Mouse (Mus musculus) thymus, adult 18-20 months (tissue): Measurements from ENCODE around the gene Cdc42.

Experiments used
- DNase-seq, 2 experiments: peaks; one replicate each; pipeline ENCODE4 v3.0.0; 2022; ENCODE audit warnings: mixed read lengths in 2 of 2

The Cdc42 gene

DNA sequence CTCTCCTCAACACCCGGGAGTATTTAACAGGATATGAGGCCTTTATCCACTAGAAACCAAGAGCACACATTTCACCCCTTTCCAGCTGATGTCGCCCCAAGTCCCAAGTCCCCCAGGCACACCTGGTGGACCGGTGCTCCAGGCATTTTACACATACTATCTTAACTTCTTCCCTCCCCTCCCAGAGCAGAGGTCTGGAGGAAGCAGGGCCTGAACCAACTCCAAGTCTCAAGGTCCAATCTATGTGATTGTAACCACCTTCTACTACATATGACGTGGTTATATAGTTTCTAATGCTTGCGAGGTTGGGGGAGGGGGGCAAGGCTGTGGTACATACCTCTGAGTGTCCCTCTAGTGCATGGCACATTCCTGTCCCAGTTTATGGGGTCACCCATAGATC lies 75.4 kb downstream of the Cdc42 start:
- DNase-seq: no peak

DNA sequence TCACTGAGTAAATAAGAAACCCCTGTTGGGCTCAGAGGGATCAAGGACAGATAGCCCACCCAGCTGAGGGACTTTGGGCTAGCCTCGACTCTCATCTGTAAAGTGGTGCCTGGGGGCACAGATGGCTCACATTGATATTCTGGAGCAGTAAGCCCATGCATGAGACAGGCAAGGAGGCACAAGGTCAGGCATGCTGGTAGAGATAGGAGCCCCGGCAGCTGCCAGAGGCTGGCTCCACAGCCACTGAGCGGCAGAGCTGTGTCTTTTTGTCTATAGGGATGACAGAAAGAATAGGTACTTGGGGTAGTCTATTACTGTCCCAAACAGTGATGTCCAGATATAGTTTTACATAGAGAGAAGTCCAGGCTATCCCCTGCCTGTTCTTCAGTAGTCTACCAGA lies 76.2 kb downstream of the Cdc42 start:
- DNase-seq: no peak

DNA sequence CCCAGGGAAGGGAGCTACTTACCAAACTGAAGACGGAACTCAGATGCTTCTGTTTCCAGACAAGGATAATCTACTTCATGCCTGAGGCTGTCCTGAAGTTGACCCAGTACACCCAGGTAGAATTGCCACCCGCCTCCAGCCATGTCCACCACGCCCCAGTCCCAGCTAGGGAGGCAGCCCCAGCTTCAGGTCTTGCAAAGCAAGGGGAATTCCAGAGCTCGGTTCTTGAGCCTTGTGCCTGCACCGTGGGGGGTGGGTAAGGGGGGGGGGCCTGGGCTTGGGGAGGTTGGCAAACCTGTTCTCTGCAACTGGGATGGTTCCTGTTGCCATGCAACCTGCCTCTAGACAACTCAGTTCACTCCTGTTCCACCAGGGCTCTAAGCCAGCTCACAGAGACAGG lies 78.2 kb downstream of the Cdc42 start:
- DNase-seq: no peak

DNA sequence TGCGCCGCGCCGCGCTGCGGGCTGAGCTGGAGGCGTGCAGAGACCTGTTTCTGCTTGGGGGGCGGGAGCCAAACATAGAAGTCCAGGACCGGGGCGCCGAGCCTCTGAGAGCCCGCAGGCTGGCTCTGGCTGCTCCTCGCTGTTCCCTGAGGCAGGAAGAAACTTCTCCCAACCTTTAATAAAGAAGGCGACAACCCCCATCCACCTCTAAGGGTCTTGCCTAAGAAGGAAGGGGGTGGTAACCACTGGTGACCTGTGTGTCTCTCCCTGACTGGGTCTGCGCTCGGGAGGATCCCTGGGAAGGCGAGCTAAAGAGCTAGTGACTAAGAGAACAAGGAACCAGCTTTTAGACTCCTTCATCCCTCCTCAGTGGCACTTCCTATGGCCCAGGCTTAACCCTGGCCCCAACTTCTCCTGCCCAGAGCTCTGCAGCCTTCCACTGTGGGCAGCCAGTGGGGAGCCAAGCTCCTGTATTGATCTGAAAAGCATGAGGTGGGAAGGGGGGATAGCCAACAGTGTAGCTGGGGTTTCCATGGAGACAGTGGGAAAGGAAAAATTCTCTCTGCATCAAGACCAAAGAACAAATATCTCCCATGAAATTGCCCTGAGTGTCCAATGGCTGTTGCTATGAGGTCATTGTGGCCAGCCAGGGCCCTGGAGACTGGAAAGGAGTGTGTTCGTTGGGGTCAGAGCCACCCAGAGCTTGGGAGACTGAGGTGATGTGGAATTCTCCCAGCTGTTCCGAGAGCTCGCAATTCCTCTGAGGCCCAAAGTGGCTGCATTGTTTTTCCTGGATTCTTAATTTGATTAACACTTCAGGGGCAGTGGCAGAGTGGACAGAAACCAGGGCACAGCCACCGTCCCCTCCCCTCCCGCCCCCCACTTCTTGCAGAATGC lies 79.1 kb downstream of the Cdc42 start:
- DNase-seq: no peak

DNA sequence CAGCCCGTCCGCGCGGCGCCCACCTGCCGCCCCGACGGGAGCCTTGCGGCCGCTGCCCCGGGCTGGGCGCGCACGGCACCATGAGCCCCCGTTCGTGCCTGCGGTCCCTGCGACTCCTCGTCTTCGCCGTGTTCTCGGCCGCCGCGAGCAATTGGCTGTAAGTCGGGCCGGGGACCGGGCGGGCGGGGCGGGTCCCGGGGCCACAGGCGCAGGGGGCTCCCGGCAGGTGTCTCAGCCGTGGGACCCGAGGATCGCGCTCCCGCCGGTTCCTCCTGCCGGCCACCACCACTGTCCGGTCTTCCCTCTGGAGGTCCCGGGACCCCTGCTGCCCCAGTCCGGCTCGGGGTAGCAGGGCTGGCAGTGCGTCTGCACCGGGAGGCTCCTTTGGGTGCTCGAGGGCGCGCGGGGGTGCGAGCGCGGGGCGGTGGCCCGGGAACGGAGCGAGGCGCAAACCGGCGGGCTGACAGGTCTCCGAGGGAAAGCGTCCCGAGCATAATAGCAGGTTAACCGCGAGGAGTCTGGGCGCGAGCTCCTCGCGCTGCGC lies 79.8 kb downstream of the Cdc42 start:
- DNase-seq: no peak

DNA sequence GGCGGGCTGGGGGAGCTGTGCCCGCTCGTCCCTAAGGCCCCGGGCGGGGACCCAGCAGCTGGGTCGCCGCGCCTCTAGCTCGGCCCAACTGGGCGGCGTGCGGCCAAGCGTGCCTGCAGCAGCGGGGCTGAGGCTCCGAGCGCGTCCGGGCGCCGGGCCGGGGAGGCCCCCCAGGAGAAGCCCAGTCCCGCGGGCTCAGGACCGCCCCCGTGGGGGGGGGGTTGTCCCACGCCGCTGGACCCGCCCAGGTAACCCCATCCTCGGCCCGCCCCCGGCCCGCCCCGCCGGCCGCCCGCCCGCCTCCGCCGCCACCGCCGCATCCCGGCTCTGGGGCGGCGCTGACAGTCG lies 80.4 kb downstream of the Cdc42 start, which contains the start of gene Wnt4:
Gene Wnt4 (plus strand): TSS at position 324 of the 348 bp plus-strand sequence.
- DNase-seq: no peak

DNA sequence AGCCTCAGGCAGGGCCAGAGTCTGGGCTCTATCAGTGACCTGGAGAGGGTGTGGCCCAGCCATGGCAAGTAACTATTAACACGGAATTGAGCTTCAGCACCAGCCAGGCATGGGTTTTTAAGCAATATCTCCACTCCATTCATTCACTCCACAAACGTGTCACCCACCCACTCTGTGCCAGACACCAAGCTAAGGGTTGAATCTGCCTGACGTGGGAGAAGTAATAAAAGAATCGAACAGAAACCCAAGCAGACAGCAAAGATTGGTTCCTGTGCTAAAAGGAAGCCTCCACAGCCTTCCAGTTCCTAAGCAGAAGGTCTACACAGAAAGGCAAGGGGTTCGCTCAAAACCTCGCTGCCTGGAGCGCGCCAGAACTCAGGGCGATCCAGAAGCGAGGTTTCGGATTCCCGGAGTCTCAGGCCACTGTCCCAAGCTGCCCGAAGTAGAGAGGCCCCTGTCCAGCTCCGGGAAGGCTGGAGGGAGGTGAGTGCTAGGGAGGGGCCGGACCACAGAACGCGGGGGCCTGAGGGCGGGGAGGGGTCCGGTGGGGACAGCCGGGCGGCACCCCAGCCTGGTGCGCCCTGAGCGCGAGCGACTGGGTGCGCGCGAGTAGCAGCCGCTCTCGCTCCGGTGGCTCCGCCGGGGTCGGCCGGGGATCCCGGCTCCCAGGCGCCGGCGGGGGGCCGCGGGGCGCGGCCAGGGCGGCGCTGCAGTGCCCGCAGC lies 80.9 kb downstream of the Cdc42 start:
- DNase-seq: no peak

DNA sequence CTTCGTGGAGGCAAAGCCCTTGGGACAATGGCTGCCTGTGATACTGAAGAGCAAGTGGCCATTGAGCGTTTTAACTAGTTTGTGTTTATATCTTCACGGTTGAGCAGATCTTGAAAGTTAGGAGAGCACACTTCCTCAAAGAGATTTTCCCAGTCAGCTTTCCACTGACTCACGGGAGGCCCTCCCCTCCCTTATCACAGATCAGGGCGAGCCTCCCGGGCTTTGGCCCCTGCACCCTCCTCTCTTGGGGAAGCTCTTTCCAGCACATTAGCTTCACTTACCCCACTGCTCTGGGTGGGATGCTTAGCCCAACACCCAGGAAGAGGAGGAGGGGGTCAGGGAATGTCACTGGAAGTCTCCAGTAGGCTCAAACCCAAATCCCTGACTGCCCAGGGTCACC lies 83.2 kb downstream of the Cdc42 start:
- no peak for DNase-seq

DNA sequence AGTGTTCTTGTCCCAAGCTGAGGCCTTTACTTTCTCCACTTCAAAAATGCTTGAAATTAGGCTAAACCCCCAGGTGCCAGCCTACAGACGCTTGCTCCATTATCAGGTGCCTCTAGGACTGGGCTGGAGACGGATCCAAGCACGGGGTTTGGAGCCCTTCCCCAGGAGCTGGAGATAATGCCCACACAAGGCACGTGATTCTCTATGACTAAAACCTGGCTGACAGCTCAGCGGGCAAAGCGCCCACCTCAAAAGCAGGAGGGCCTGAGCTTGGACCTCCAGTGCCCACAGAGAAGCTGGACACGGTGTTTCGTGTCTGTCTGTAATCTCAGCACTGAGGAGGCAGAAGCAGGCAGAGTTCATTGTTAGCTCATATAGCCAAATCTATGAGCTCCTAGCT lies 85.7 kb downstream of the Cdc42 start:
- DNase-seq: no peak
